Mouse (Mus musculus) hindbrain, postnatal 0 days (tissue): ENCODE results near the gene Helz. TPM values are rescaled to one million over a fixed set of nuclear protein-coding genes. Genes with fewer than 3 reads are reported as not detected.
"Not testable (repeated sequence)": the region's sequence is repeated elsewhere in the genome, so short reads cannot be mapped to it uniquely, and the experiment has no call there.

Experiments
- ATAC-seq: fragments of 200-750 bp; cut with Nextera tagmentation; 2 replicates; pipeline ENCODE4 v1.8.0; 2017; ENCODE audit warnings: mild to moderate bottlenecking, moderate TSS enrichment, moderate library complexity
- DNase-seq: peaks from one replicate; pipeline ENCODE4 v3.0.0-alpha.2; 2015; ENCODE audit warnings: low spot score
- H3K27ac ChIP-seq: fragments of 300-500 bp; sonication (generic); 2 replicates; pipeline ENCODE4 v1.5.1; 2014; ENCODE audit warnings: mild to moderate bottlenecking
- H3K27me3 ChIP-seq: fragments of 300-500 bp; sonication (generic); 2 replicates; pipeline ENCODE4 v1.6.1; 2014; ENCODE audit warnings: low read length, mixed read lengths; ENCODE audit not compliant: insufficient read depth
- H3K36me3 ChIP-seq: fragments of 300-500 bp; sonication (generic); 2 replicates; pipeline ENCODE4 v1.6.1; 2014; ENCODE audit warnings: low read length, mixed read lengths; ENCODE audit not compliant: insufficient read depth
- H3K4me1 ChIP-seq: fragments of 300-500 bp; sonication (generic); 2 replicates; pipeline ENCODE4 v1.6.1; 2014; ENCODE audit warnings: antibody characterized with exemption, low read length, mixed read lengths; ENCODE audit not compliant: insufficient read depth
- H3K4me2 ChIP-seq: fragments of 300-500 bp; sonication (generic); 2 replicates; pipeline ENCODE4 v1.6.1; 2014; ENCODE audit warnings: low read depth, mild to moderate bottlenecking, low read length, moderate library complexity, mixed read lengths
- H3K4me3 ChIP-seq: fragments of 300-500 bp; sonication (generic); 2 replicates; pipeline ENCODE4 v1.5.1; 2014; ENCODE audit warnings: low read length
- H3K9ac ChIP-seq: fragments of 300-500 bp; sonication (generic); replicated peaks from 2 replicates; pipeline ENCODE4 v1.6.1; 2014; ENCODE audit warnings: mild to moderate bottlenecking, low read length, moderate library complexity, mixed read lengths
- H3K9me3 ChIP-seq: fragments of 300-500 bp; sonication (generic); 2 replicates; pipeline ENCODE4 v1.6.1; 2016; ENCODE audit warnings: low read length, mixed read lengths
- CTCF ChIP-seq: IDR thresholded peaks from 2 replicates; pipeline ENCODE4 v1.5.1; 2016; ENCODE audit warnings: antibody characterized with exemption, control low read depth, low read depth
- WGBS: fragments of 180-500 bp; shearing (Covaris S2); extraction: QIAGEN DNeasy Blood & Tissue Kit; methylation state at CpG from one replicate; pipeline ENCODE4 v1.1.7; 2014; 5-methylcytosine and 5-hydroxymethylcytosine counted together
- polyA plus RNA-seq: library from polyadenylated mRNA; unstranded; fragments of >200 nt; fragmentation: Nextera tagmentation; extraction: Ambion mirVana; gene quantifications from 2 replicates; pipeline ENCODE4 v1.2.1, GENCODE M21; 2015
- total RNA-seq: library from RNA; depleted of rRNA; stranded (reverse); fragments of >200 nt; gene quantifications from 2 replicates; pipeline ENCODE4 v1.2.3, GENCODE M21; 2014

The Helz gene
- total and polyA plus RNA-seq, 2 experiments from 2014 or later: 8.4 to 18.3 TPM

DNA sequence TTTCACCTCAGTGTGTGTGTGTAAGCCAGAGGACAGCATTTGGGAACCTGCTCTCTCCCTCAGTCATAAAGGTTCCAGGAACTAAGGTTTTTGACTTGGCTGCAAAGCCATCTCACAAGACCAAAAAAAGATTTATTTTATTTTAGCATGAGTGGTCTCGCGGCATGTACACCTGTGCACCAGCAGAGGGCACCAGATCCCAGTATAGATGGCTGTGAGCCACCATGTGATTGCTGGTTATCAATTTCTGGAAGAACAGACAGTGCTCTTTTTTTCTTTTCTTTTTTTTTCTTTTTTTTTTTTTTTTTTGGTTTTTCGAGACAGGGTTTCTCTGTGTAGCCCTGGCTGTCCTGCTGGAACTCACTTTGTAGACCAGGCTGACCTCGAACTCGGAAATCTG is 35.8 kb upstream of the Helz start:
- ATAC-seq, H3K4me3 ChIP-seq, H3K36me3 ChIP-seq, H3K27ac ChIP-seq, H3K9ac ChIP-seq, H3K9me3 ChIP-seq, H3K27me3 ChIP-seq, H3K4me2 ChIP-seq, H3K4me1 ChIP-seq: not testable (repeated sequence)
- TF ChIP-seq CTCF: peak; percentile 90
- DNase-seq: peak; percentile 86
- WGBS: 53% methylated on average over 5 of the region's 5 CpGs

DNA sequence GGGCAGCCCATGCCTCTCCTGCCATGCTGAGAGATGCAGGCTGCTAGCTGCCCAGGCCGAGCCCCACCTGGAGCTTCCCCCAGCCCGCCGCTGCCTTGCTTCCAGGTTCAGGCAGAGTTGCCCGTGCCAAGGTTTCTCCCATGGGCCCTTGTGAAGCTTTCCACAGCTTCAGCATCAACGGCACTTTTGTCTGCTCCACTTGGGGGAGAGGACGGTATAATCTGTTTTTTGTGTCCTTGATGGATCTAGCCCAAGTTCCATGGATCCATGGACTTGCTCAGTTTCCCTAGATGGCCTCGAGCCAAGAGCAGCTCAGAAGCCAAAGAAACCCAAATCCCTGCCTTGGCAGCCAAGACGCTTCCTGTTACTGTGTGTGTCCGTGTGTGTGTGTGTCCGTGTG is 34.7 kb upstream of the Helz start:
- Histone ChIP-seq H3K4me1 (no peaks in the 10 kb centered on the region), H3K36me3 (no peaks in the 10 kb centered on the region), H3K4me2 (peak overlapping the region; percentile 13; the same call in 1 of the 2 replicates), H3K27me3 (no peaks in the 10 kb centered on the region), H3K27ac (0 out of 2 replicates have a peak overlapping the region, but pooled peaks have one; percentile 2), H3K4me3 (no peak overlapping the region), H3K9me3 (no peaks in the 10 kb centered on the region), H3K9ac (no peak overlapping the region)
- DNase-seq: peak; percentile 72
- WGBS: 28% methylated on average over 10 of the region's 10 CpGs
- ATAC-seq: no peak
- no peak for TF ChIP-seq CTCF

DNA sequence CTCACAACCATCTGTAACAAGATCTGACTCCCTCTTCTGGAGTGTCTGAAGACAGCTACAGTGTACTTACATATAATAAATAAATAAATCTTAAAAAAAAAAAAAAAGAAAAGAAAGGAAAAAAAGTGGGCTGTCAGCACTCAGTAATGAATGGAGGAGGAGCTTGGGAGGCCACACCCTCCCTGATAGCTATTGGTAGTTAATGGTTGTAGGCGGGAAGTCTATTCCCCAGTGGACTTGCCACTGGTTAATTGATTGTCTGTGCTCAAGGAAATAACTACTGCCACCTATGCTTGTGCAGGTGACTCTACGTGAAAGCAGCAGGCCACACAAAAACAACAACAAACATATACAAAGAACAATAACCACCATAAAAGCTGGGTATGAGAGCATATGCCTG is 31.3 kb upstream of the Helz start:
- H3K9me3 ChIP-seq: no peaks in the 10 kb centered on the region
- WGBS: 98% methylated on average over 2 of the region's 2 CpGs
- no peak for DNase-seq
- ATAC-seq: no peak
- TF ChIP-seq CTCF: no peak
- H3K4me3 ChIP-seq: no peak overlapping the region
- no peaks in the 10 kb centered on the region for H3K36me3 ChIP-seq
- H3K27ac ChIP-seq: no peak overlapping the region
- no peaks in the 10 kb centered on the region for H3K27me3 ChIP-seq
- no peak overlapping the region for H3K4me2 ChIP-seq
- H3K4me1 ChIP-seq: no peaks in the 10 kb centered on the region
- no peak overlapping the region for H3K9ac ChIP-seq

DNA sequence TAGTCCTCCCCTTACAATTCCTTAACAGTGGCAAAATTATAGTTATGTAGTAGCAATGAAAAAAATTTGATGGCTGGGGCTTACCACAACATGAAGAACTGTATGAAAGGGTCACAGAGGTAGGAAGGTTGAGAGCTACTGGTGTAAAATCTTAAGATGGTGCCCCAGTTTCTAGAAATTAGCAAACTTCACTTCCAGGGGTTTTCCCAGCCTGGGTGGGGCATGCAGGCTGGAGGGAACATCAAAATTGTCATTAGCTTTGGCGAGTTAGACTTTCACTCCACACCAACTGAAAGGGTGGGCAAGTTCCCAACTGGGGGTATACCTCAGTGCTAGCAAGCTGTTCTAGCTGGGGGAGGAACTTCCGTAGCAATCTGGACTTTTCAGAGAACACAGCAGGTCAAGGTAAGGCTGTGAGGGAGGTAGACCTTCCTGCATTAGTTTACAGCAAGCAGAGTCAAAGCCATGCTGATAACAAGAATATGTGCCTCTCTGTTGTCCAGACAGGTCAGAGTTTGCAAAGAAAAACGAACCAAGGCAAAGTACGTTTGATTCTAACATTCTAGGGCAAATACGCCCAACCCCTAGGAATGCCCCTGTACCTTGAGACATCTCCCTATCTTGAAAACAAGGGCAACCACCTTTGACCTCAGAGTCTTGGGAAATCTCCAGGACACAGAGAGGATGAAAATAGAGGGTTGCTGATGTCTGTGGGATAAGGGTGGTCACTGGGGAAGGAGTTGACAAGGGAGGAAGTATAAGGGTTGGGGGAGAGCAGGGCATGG is 28.9 kb upstream of the Helz start:
- no peak for DNase-seq
- ATAC-seq: no peak
- Histone ChIP-seq H3K4me3 (no peak overlapping the region), H3K4me1 (no peaks in the 10 kb centered on the region), H3K9me3 (no peaks in the 10 kb centered on the region), H3K36me3 (no peaks in the 10 kb centered on the region), H3K27ac (no peak overlapping the region), H3K9ac (no peak overlapping the region), H3K27me3 (no peaks in the 10 kb centered on the region), H3K4me2 (no peak overlapping the region)
- no peak for TF ChIP-seq CTCF
- WGBS: 76% methylated on average over 5 of the region's 5 CpGs

DNA sequence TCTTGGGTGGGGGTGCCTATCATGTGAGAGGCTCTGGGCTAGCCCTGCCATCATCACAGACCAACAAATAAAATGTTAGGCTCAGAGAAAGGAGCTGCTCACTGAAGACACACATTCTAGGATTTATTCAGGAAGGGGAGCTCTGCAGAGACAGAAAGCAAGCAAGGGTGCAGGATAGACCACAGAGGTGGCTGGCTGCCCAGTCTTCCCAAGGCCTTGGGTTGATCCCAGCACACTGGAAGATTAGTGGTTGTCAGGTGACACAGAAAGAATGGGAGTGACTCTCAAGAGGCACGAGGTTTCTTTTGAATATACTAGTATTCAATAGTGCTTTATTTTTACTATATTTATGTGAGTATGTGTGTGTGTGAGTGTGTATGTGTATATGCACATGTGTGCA is 26.6 kb upstream of the Helz start:
- no peak overlapping the region for H3K27ac ChIP-seq
- no peaks in the 10 kb centered on the region for H3K36me3 ChIP-seq
- no peak for ATAC-seq
- H3K4me2 ChIP-seq: no peak overlapping the region
- no peaks in the 10 kb centered on the region for H3K9me3 ChIP-seq
- H3K4me3 ChIP-seq: no peak overlapping the region
- no peaks in the 10 kb centered on the region for H3K27me3 ChIP-seq
- WGBS: 39% methylated on average over 1 of the region's 1 CpGs
- no peak for DNase-seq
- no peaks in the 10 kb centered on the region for H3K4me1 ChIP-seq
- no peak for TF ChIP-seq CTCF
- no peak overlapping the region for H3K9ac ChIP-seq

DNA sequence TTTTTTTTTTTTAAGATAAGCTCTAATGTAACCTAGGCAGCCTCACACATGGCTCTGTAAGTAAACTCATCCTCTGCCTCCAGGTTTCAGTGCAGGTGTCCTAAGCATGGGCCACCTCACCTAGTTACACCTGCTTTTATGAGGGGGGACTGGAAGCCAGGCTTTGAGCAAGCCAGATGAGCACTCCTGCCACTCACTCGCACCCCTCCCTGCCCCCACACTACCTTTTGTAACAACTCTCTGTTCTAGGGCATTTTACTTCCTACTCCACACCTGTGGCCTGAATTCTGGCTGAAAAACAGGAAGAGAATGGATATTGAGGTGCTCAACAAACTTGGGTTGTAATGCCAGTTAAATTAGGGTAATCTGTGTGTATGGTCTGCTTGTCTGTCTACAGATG is 22.8 kb upstream of the Helz start:
- no peak overlapping the region for H3K4me3 ChIP-seq
- 65% methylated on average over 1 of the region's 1 CpGs for WGBS
- H3K36me3 ChIP-seq: no peaks in the 10 kb centered on the region
- H3K9me3 ChIP-seq: no peaks in the 10 kb centered on the region
- ATAC-seq (no peak), DNase-seq (no peak)
- no peak overlapping the region for H3K9ac ChIP-seq
- H3K27ac ChIP-seq: no peak overlapping the region
- no peaks in the 10 kb centered on the region for H3K4me1 ChIP-seq
- H3K27me3 ChIP-seq: no peaks in the 10 kb centered on the region
- no peak overlapping the region for H3K4me2 ChIP-seq
- TF ChIP-seq CTCF: no peak

DNA sequence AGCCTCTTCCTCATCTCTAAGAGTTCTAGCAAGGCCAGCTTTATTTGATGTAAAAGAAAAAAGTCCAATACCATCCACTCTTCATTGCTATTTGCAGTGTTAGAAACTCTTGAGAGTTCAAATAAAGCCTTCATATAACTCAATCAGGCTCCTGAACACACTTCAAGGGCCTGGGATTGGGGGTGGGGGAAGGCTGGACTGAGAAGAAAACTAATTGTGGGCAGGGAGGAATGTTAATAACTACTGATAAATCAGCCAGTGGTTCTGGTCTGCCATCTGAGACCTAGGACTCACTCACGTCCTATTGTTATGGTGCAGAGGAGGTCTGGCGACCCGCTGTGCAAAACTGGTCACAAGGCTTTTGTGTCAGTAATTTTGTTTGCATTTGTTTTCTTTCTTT is 20.1 kb upstream of the Helz start:
- ATAC-seq (no peak), DNase-seq (no peak)
- Histone ChIP-seq H3K4me3 (no peak overlapping the region), H3K9me3 (no peaks in the 10 kb centered on the region), H3K4me2 (no peak overlapping the region), H3K36me3 (no peaks in the 10 kb centered on the region), H3K4me1 (no peaks in the 10 kb centered on the region), H3K9ac (no peak overlapping the region), H3K27ac (no peak overlapping the region), H3K27me3 (no peaks in the 10 kb centered on the region)
- no peak for TF ChIP-seq CTCF
- WGBS: 36% methylated on average over 3 of the region's 3 CpGs
